Mouse (Mus musculus) inflammation-experienced regulatory T-cells, adult 6 months (primary cell): ENCODE results near the gene Marc2. TPM values are rescaled to one million over a fixed set of nuclear protein-coding genes. Genes with fewer than 3 reads are reported as not detected.

Experiments
- ATAC-seq: one replicate; pipeline ENCODE4 v1.8.0; 2017
- polyA plus RNA-seq, 3 experiments: library from polyadenylated mRNA; unstranded; fragments of 100-300 nt; shearing (Covaris generic); gene quantifications; one replicate each; pipeline ENCODE4 v1.2.1; 2017

The Marc2 gene
- polyA plus RNA-seq, 3 experiments from 2014 or later, result 22.0 to 38.0 (median 29.2) TPM

DNA sequence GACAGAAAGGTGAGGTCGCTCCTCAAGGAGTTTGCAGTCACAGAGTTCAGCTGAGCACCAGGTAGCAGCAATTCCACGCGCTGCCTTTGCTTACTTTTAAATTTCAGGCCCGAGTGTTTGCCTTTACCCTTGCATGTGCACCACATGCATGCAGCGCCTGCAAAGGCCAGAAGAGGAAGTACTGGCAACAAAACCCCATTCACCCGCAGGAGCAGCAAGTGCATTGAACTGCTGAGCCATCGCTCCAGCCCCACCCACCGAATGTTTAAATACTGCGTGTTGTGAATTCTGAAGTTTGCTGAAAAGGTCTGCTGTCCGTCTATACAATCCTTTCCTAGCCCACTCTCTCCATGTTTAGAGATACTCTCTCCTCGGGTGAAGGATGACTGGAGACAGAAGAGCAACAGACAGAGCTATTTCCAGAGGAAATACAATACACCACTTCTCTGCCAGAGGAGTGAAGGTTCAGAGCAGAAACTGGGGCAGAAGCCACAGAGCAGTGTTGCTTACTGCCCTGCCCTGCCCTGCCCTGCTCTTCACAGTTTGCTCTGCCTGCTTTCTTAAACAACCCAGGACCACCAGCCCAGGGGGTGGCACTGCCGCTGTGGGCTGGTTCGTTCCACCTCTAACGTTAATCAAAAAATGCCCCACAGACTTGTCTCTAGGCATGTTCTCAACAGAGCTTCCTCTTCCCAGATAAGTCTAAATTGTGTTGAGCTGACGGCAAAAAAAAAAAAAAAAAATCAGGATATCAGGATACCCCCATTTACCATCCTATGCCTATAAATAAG is 38.4 kb downstream of the Marc2 start:
- no peak for ATAC-seq

DNA sequence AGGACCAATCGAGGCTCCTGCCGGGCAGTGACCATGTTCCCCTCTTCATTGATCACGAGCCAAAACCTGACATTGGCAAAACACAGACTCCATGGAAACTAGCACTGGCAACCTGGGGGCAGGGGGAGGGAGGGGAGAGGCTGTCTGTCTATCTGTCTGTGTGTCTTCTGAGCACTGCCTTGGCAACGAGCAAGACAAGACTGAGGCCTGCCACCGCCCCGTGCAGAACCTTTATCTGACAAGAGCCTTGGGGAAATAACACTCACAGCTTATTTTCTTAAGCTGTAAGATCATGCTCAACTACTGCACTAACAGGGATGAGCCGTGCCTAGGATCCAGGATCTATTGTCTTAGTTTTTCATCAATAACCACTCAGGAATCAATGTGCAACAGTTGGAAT is 39.1 kb downstream of the Marc2 start:
- no peak for ATAC-seq

DNA sequence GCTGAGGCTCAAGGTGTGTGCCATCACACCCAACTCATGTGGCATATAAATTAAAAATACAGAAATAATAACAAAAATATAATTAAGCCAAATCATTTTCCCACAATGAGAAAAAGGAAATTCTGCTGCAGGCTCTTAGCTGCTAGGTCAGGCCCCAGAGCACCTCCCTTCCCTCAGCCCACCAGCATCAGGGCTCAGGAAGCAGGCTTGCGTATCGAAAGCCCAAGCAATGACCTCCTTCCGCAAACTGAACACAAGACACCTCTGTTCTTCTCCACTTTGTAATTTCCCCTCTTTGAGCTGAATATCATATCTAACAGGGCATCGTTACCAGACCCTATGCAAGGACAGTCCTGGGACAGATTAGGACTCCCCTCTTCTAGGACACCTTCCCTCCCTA is 40.5 kb downstream of the Marc2 start:
- ATAC-seq, result no peak

DNA sequence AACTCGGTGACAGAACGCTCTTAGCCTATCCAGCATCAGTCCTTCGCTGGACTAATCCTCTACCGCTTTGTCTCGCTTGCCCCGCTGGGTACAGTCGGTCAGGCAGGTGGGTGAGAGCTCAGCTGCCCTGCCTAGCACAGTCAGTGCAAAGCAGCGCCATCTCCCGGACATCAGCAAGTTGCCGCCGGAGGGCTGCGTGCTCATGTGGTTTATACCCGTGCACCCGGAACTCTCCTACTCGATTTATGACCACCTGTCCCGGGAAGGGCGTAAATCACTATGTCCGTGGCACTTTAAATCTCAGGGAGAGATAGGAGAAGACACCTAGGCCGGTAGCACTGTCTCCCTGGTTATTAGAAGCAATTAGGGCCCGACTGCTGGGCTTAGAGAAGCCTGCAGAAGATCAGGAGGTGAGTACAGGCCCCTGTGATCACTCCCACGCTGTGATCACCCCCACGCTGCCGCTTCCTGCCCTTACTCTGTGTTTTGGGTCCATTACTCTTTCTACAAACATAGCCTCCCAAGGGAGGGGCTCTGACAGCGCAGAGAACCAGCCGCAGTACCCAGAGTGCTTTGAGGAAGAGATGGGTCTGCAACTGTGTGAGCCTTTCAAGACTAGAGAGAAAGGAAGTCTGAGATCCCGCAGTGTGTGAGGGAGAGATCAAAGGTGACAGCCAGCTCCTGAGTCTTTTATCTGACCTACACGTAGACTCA is 52.9 kb downstream of the Marc2 start:
- peak; percentile 84 for ATAC-seq

DNA sequence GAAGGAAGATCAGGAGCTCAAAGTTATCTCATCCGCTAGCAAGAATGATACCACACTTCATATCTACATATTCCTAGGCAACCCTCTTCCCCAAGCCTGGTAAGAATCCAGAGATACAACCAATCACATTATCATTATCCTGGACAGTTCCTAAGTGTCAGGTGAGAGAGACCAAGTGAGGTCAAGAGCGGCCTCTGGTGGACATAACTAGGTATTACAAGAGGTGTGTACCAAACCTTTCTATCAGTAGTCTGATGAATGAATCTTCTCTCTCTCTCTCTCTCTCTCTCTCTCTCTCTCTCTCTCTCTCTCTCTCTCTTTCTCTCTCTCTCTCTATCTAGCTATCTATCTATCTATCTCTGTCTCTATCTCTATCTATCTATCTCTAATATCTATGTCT is 55.1 kb downstream of the Marc2 start:
- peak; percentile 39 for ATAC-seq

DNA sequence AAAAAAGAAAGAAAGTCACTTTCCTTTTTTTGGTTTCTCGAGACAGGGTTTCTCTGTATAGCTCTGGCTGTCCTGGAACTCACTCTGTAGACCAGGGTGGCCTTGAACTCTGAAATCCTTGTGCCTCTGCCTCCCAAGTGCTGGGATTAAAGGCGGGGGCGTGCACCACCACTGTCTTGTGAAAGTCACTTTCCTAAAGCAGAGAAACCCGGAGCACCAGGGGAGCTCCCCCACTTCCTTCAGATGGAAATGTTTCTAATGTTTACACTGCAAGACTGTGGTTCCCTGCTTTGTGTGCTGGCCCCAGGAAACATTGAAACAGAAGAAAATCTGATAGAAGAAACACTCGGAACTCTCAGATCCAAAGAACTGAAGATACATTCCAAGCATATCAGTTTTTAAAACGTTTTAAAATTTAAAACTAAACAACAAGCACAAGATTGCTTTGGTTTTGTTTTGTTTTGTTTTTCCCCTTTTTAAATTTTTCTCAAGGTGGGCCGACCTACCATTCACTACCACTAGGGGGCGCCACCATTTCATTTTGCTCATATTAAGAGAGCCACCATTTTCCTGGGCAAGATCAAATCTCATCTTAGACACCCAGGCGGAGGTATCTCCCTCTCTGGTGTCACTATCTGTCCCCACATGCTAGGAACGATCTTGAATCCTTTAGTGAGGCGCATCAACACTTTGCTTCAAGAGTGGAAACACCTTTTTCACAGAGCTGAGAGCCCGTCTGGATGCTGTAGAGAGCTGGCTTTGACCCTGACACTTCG is 59.7 kb downstream of the Marc2 start:
- ATAC-seq, result no peak

DNA sequence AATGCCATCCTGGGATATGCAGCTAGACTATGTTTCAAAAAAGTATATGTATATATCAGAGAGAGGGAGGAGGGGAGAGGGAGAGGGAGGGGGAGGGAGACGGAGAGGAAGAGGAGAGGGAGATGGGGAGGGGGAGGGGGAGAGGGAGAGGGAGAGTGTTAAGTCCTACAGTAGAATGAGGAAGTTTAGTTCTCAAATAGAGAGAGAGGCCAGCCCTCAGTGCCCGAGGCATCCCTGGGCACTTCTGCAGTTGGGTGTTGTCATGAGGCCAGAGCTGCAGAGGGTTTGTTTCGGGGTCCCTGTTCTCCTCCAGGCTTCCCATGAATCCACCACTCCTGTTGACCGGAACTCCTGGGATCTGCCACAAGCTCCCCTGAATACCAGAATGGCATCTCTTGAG is 62.6 kb downstream of the Marc2 start:
- ATAC-seq, result no peak

DNA sequence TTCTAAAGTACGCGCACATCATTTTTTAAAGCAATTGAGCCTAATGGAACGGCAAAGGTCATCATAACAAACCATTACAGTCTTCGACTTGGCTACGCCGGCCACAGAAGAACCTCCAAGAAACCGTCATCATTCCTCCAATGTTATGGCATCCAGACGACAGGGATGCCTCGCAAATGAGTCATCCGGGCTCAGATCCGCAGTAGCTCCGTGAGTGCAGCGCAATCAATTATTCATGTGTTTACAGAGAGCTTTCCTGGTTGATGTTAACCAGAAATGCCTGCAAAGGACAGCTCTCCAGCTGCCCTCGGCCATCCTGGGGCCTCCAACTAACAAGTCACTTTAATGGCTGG is 64.1 kb downstream of the Marc2 start:
- ATAC-seq, result no peak

DNA sequence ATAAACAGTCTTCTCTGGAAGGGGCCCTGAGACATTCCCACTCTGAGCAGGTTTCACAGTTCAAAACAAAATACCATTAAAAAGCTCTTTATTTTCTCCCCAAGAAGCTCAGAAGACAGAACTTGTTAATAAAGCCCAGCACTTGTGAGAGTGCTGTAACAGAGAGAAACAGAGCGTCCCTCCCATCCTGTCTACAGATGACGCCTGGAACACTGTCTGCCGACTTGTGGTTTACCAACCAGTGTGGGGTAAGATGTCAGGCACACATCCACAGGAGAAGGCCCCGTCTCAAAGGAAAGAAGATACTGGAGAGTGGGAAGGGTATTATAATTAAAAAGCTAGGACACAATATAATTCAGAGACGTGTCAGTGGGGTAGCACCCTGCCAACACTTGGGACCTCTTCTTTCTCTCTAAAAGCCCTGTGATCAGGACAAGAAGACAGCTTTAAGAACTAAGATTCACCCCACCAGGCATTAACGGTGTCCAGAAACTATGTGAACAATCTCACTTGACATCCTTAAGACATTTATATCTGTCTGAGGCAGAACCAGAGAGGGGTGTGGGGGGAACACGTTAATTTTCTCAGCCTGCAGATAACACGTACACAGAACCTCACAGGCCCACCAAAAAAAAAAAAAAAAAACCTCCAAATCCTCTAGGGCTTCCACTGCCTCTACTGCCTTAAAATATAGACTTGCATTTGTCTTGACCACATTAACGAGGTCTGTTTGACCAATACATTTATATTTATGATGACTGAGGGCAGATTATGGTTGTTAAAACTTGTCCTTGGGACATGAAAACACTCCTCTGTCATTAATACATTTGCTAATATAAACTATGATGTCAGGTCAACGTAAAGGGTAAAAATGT is 64.7 kb downstream of the Marc2 start:
- ATAC-seq, result no peak

DNA sequence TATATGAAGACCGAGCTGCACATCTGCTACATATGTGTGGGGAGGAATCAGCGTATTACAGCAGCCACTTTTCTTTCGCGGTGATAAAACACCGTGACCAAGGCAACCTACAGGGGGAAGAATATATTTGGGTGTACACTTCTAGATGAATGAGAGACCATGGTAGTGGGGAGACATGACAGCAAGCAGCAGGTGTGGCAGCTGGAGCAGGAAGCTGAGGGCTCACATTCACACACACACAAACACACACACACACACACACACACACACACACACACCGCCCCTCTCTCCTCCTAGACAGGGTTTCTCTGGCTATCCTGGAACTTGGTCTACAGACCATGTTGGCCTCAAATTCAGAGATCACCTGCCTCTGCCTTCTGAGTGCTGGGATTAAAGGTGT is 68.1 kb downstream of the Marc2 start:
- no peak for ATAC-seq

DNA sequence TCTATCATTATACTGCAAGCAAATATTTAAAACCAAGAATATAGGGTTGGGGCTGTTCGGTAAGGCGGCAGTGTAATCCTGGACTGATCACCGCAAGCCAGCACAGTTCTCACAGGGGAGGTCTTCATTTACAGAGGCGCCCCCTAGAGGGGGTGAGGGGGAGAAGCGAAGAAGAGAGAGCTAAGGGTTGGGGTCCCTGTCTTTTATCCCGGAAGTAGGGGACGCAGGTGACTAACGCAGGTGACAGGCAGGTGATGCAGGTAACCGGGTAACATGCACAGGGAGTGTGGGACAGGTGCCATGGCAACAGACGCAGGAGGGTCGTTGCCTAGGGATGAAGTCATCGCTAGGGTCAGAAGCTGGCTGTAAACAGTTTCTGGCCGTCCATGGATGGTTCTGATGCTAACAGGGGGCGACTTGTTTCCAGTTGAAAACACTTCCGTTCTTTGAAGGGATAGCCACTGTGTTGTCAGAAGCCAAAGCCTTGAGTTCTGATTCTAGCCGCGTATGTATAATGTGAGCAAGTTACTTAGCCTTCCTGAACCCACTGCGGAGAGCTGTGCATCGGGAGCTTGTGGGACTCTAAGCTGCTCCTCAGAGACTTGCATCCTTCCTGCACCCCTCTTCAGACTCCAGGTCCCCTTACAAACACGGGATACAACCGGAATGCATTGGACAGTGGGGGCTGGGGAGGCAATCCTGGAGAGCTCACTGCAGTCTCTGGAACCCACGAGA is 69.0 kb downstream of the Marc2 start:
- ATAC-seq, result no peak

DNA sequence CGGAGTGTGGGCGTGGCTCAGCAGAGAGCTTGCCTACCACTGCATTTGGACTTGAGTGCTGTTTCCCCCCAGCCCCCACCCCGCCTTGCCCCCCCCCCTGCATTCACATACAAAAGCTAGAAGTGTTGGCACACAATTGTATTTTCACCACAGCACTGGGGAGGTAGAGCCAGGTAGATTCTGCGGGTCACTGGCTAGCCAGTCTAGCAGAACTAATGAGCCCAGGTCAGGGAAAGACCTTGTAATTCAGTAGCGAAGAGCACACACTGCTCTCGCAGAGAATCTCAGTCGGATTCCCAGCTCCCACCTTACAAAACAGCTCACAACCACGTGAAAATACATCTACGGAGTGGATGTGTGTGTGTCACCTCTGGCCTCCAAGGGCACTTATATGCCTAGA is 71.0 kb downstream of the Marc2 start:
- no peak for ATAC-seq

DNA sequence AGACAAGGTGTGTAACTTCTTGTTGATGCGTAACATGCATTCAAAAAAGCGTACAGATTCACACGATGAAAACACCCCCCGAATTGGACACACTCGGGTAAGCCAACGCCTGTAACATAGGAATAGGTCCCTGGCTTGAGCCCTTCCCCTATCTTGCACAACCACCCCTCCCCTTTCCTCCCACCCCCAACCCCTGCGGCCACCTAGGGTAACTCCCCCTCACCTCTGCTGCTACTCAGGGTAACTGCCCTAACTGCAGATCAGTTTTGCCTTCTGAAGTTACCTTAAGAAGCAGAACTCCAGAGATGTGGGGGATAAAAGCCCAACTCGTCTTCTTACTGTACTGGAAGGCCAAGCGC is 74.4 kb downstream of the Marc2 start:
- no peak for ATAC-seq

DNA sequence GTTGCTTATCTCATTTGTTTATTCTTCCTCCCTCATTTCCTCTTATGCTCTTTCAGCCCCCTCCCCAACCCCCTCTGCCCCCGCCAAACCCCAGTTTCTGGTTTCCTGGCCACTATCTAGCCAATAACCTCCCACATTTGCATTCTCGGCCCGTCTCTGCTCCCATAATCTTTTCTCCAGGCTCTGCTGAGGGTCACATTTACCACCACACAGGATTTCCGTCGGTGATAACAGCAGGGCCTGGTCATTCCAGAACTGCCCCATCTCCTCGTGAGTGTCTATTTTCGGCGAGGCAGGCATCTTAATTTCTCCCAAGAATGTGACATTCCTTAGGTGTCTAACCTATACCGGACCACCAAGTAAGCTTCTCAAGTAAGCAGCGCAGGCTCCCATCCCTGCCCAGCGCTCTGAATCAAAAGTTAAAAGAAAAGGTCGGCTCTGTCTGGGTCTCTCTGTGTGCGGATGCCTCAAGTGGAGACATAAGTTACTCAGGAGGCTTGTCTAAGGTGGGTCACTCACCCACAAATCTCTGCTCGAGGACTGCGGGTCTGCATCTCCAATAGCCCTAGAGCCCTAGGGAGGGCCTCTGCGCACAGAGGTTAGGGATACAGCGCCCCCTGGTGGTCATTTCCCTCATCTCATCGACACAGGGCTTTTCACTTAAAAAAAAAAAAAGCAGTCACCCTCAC is 74.9 kb downstream of the Marc2 start:
- no peak for ATAC-seq

DNA sequence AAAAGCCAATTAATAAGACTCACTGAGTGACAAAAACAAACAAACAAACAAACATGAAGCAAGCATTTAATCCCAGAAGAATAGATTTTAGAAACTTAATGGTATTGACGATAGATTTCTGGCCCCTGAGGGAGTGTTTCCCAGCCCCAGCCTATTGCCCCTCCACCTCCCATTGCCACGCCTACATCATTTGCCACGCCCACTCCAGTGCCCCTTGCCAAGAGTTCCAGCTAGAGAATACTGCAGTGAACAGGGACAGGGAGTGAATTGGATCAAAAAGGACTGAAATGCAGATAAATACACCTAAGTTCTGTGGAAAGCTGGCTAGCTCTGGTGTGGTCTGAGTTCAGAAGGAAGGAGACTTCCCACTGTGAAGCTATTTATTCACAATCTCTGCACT is 82.4 kb downstream of the Marc2 start:
- no peak for ATAC-seq

Other genes with a start within 250 kb of the Marc2 start
- gene Hlx, start 113.8 kb downstream of the Marc2 start, polyA plus RNA-seq, result not detected
- not detected for gene Marc1, start 35.1 kb downstream of the Marc2 start, polyA plus RNA-seq
- gene C130074G19Rik, start 36.8 kb upstream of the Marc2 start, polyA plus RNA-seq, result not detected
- gene Mark1, start 153.1 kb upstream of the Marc2 start, polyA plus RNA-seq, result not detected